Mouse (Mus musculus): Measurements from ENCODE around the gene Sppl3. TPM values are rescaled to one million over a fixed set of nuclear protein-coding genes. Genes with fewer than 3 reads are reported as not detected.

Gene Sppl3
- polyA plus RNA-seq, 1 experiment from 2014 or later: 39.4 TPM

GRCm38 (mm10) chr5:114985074-114985473 lies 25.9 kb upstream of the Sppl3 start:
- no peak for ATAC-seq (replicated peaks; ENCODE audit: low FRiP score, low read depth)
- Histone ChIP-seq H3K36me3 (ENCODE audit: insufficient read depth, low read length) (no peaks in the 10 kb centered on the region), H3K27me3 (ENCODE audit: insufficient read depth, low read length) (no peaks in the 10 kb centered on the region), H3K4me2 (ENCODE audit: low read length) (no peak overlapping the region), H3K9ac (ENCODE audit: low read depth, low read length) (no peak overlapping the region), H3K27ac (no peak overlapping the region), H3K4me1 (replicated peaks; ENCODE audit: insufficient read depth, low read length) (no peaks in the 10 kb centered on the region), H3K9me3 (replicated peaks; ENCODE audit: low read length) (no peaks in the 10 kb centered on the region), H3K4me3 (replicated peaks; ENCODE audit: low read depth, low read length) (no peak overlapping the region)
- TF ChIP-seq CTCF (IDR thresholded peaks at IDR 0.05; ENCODE audit: low read depth): no peak
- DNase-seq (ENCODE audit: low spot score): no peak

- H3K27ac ChIP-seq: no peak overlapping the region
- no peak overlapping the region for H3K9ac ChIP-seq (ENCODE audit: low read depth, low read length)
- no peak overlapping the region for H3K4me2 ChIP-seq (ENCODE audit: low read length)
- H3K4me1 ChIP-seq (replicated peaks; ENCODE audit: insufficient read depth, low read length): 0 out of 2 replicates have a peak, but pooled peaks cover 4% of the 10 kb centered on the region
- ATAC-seq (replicated peaks; ENCODE audit: low FRiP score, low read depth) (no peak), DNase-seq (ENCODE audit: low spot score) (no peak)
- WGBS: 71% methylated on average over 16 of the region's 16 CpGs
- no peaks in the 10 kb centered on the region for H3K9me3 ChIP-seq (replicated peaks; ENCODE audit: low read length)
- no peaks in the 10 kb centered on the region for H3K27me3 ChIP-seq (ENCODE audit: insufficient read depth, low read length)
- no peaks in the 10 kb centered on the region for H3K36me3 ChIP-seq (ENCODE audit: insufficient read depth, low read length)
- H3K4me3 ChIP-seq (replicated peaks; ENCODE audit: low read depth, low read length): no peak overlapping the region
- no peak for TF ChIP-seq CTCF (IDR thresholded peaks at IDR 0.05; ENCODE audit: low read depth)
Measured at GRCm38 (mm10) chr5:114996447-114996846, 14.5 kb upstream of the Sppl3 start.

- Histone ChIP-seq H3K27me3 (ENCODE audit: insufficient read depth, low read length) (no peaks in the 10 kb centered on the region), H3K4me3 (replicated peaks; ENCODE audit: low read depth, low read length) (no peak overlapping the region), H3K9ac (ENCODE audit: low read depth, low read length) (no peak overlapping the region), H3K4me1 (replicated peaks; ENCODE audit: insufficient read depth, low read length) (0 out of 2 replicates have a peak, but pooled peaks cover 4% of the 10 kb centered on the region), H3K4me2 (ENCODE audit: low read length) (no peak overlapping the region), H3K27ac (no peak overlapping the region), H3K36me3 (ENCODE audit: insufficient read depth, low read length) (no peaks in the 10 kb centered on the region), H3K9me3 (replicated peaks; ENCODE audit: low read length) (no peaks in the 10 kb centered on the region)
- TF ChIP-seq CTCF (IDR thresholded peaks at IDR 0.05; ENCODE audit: low read depth): no peak
- 64% methylated on average over 6 of the region's 6 CpGs for WGBS
- no peak for DNase-seq (ENCODE audit: low spot score)
- ATAC-seq (replicated peaks; ENCODE audit: low FRiP score, low read depth): no peak
Measured at GRCm38 (mm10) chr5:114997327-114997726, 13.6 kb upstream of the Sppl3 start.

- Histone ChIP-seq H3K36me3 (ENCODE audit: insufficient read depth, low read length) (no peaks in the 10 kb centered on the region), H3K4me2 (ENCODE audit: low read length) (no peak overlapping the region), H3K4me3 (replicated peaks; ENCODE audit: low read depth, low read length) (no peak overlapping the region), H3K9ac (ENCODE audit: low read depth, low read length) (no peak overlapping the region), H3K27me3 (ENCODE audit: insufficient read depth, low read length) (no peaks in the 10 kb centered on the region), H3K9me3 (replicated peaks; ENCODE audit: low read length) (no peaks in the 10 kb centered on the region), H3K27ac (no peak overlapping the region), H3K4me1 (replicated peaks; ENCODE audit: insufficient read depth, low read length) (0 out of 2 replicates have a peak, but pooled peaks cover 4% of the 10 kb centered on the region)
- no peak for TF ChIP-seq CTCF (IDR thresholded peaks at IDR 0.05; ENCODE audit: low read depth)
- ATAC-seq (replicated peaks; ENCODE audit: low FRiP score, low read depth) (no peak), DNase-seq (ENCODE audit: low spot score) (no peak)
- 66% methylated on average over 2 of the region's 2 CpGs for WGBS
Measured at GRCm38 (mm10) chr5:115000503-115000902, 10.4 kb upstream of the Sppl3 start.

- no peak for TF ChIP-seq CTCF (IDR thresholded peaks at IDR 0.05; ENCODE audit: low read depth)
- Histone ChIP-seq H3K4me2 (ENCODE audit: low read length) (no peak overlapping the region), H3K36me3 (ENCODE audit: insufficient read depth, low read length) (no peaks in the 10 kb centered on the region), H3K9me3 (replicated peaks; ENCODE audit: low read length) (no peaks in the 10 kb centered on the region), H3K9ac (ENCODE audit: low read depth, low read length) (no peak overlapping the region), H3K27ac (no peak overlapping the region), H3K4me1 (replicated peaks; ENCODE audit: insufficient read depth, low read length) (0 out of 2 replicates have a peak, but pooled peaks cover 4% of the 10 kb centered on the region), H3K4me3 (replicated peaks; ENCODE audit: low read depth, low read length) (no peak overlapping the region), H3K27me3 (ENCODE audit: insufficient read depth, low read length) (no peaks in the 10 kb centered on the region)
- ATAC-seq (replicated peaks; ENCODE audit: low FRiP score, low read depth) (no peak), DNase-seq (ENCODE audit: low spot score) (no peak)
- whole genome bisulfite sequencing: 70% methylated on average over 8 of the region's 8 CpGs
Measured at GRCm38 (mm10) chr5:115001464-115001863, 9.5 kb upstream of the Sppl3 start.

- H3K9me3 ChIP-seq (replicated peaks; ENCODE audit: low read length): no peaks in the 10 kb centered on the region
- DNase-seq (ENCODE audit: low spot score): no peak
- H3K4me3 ChIP-seq (replicated peaks; ENCODE audit: low read depth, low read length): no peak overlapping the region
- no peak overlapping the region for H3K27ac ChIP-seq
- no peaks in the 10 kb centered on the region for H3K36me3 ChIP-seq (ENCODE audit: insufficient read depth, low read length)
- H3K27me3 ChIP-seq (ENCODE audit: insufficient read depth, low read length): no peaks in the 10 kb centered on the region
- TF ChIP-seq CTCF (IDR thresholded peaks at IDR 0.05; ENCODE audit: low read depth): no peak
- H3K4me1 ChIP-seq (replicated peaks; ENCODE audit: insufficient read depth, low read length): 0 out of 2 replicates have a peak, but pooled peaks cover 4% of the 10 kb centered on the region
- H3K4me2 ChIP-seq (ENCODE audit: low read length): no peak overlapping the region; the same call in 1 of the 2 replicates
- no peak for ATAC-seq (replicated peaks; ENCODE audit: low FRiP score, low read depth)
- H3K9ac ChIP-seq (ENCODE audit: low read depth, low read length): no peak overlapping the region
- WGBS: 36% methylated on average over 6 of the region's 6 CpGs
Measured at GRCm38 (mm10) chr5:115002781-115003180, 8.2 kb upstream of the Sppl3 start.

Measured in kidney, postnatal 0 days (tissue).